Mouse (Mus musculus) lung, postnatal 0 days (tissue): ENCODE results near the gene Clec1b.

Source experiments
- CTCF ChIP-seq: IDR thresholded peaks from 2 replicates; pipeline ENCODE4 v1.5.1; 2016; ENCODE audit warnings: antibody characterized with exemption, mild to moderate bottlenecking
- EP300 ChIP-seq: IDR thresholded peaks from 2 replicates; pipeline ENCODE4 v1.6.1; 2016; ENCODE audit warnings: antibody characterized with exemption, mild to moderate bottlenecking, control low read depth

DNA sequence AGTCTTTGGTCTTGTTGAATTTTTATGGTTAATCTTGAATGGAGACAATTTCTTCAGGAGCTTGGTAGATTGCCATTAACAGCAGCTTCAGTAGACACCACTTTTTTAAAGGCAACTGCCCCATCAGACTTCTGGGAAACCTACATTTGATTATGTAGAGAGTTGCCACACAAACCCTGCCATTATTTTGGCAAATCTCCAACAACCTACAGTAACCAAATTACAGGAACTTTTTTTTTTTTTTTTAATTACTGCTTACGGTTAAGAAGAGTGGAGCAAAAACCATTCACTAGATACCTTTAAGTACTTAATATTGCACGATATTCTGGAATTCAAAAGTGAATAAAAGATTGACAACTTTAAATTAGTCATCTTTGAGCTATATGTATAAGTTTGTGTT lies 37.6 kb upstream of the Clec1b start:
- TF ChIP-seq EP300 (no peak), CTCF (no peak)
